Mouse (Mus musculus): Measurements from ENCODE around the gene Grhpr. TPM values are rescaled to one million over a fixed set of nuclear protein-coding genes. Genes with fewer than 3 reads are reported as not detected.

Grhpr gene
- total and polyA plus RNA-seq, 3 experiments = 76.6 to 204 (median 107) TPM

DNA sequence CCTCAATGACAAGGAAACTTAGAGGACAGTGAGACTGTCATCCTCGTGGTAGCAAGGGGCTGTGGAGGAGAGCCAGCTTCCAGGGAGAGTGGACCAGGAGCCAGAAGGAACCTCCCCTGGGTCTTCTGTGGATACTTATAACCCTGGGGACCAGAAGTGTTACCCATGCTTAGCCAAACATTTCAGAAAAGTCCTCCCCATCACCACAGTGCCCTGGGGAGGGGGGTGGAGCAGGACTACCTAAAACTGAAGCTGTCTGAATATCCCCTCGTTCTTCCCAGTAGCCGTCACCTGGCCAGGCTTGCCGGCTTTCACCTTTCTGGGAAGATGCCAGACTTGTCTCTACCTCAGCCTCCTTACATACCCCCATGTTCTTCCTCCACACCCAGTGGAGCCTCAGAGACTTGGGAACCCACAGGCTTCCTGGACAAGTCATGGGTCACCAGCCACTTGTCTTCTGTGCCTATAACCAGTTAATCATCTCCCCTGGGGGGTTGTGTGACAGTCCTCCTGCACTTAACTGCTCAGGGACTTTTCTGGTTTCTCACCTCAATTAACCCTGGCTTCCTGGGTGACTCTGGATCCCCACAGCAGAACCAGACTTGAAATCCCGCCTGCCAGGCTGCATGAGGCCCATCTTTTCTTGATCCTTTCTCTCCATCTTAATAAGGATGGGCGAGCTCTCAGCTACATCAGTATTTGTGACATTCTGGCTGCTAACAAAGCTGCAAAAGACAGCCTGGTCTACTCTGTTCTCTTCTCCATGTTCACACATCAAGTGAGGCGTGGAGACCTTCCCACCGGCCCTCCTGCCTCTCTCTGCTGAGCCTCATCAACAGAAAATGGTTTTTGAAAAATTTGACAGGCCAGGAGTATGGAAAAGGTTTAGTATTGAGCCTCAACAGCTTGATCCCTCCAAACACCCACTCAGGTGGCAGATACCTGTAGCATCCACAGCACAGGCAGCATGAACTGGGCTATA is 42.5 kb upstream of the Grhpr start (continued):
- 0 out of 2 replicates have a peak, but pooled peaks have one; percentile 15 for TF ChIP-seq ELF1 (IDR thresholded peaks at IDR 0.05; ENCODE audit: low read depth, low read length)
- no peak for TF ChIP-seq POLR2A (IDR thresholded peaks at IDR 0.05; ENCODE audit: low read depth, low read length)
- no peak for TF ChIP-seq SMC3 (IDR thresholded peaks at IDR 0.05; ENCODE audit: low read depth, low read length)
- TF ChIP-seq SIN3A (IDR thresholded peaks at IDR 0.05; ENCODE audit: low read length) = no peak; the same call in none of the 2 replicates
- TF ChIP-seq MEF2A (IDR thresholded peaks at IDR 0.05; ENCODE audit: borderline replicate concordance, low read depth, low read length) = 0 out of 2 replicates have a peak, but pooled peaks have one; percentile 14
- TF ChIP-seq KAT2A (IDR thresholded peaks at IDR 0.05; ENCODE audit: insufficient replicate concordance, low read length) = 0 out of 2 replicates have a peak, but pooled peaks have one; percentile 49
- TF ChIP-seq POLR2AphosphoS2 (IDR thresholded peaks at IDR 0.05; ENCODE audit: low read depth, low read length) = no peak
- no peak for TF ChIP-seq USF1 (IDR thresholded peaks at IDR 0.05; ENCODE audit: low read depth, low read length)
- TF ChIP-seq CHD2 (IDR thresholded peaks at IDR 0.05; ENCODE audit: low read length) = peak; percentile 23; the same call in 1 of the 2 replicates
- no peak; the same call in 1 of the 2 replicates for TF ChIP-seq HCFC1 (IDR thresholded peaks at IDR 0.05; ENCODE audit: low read depth, low read length)
- no peak; the same call in 1 of the 2 replicates for TF ChIP-seq RAD21 (IDR thresholded peaks at IDR 0.05; ENCODE audit: low read depth, low read length)
- 0 out of 2 replicates have a peak, but pooled peaks have one; percentile 35 for TF ChIP-seq UBTF (IDR thresholded peaks at IDR 0.05; ENCODE audit: low read depth, low read length)
- no peak for TF ChIP-seq E2F4 (IDR thresholded peaks at IDR 0.05; ENCODE audit: insufficient replicate concordance, low read depth, low read length)
- TF ChIP-seq RCOR1 (conservative IDR thresholded peaks at IDR 0.05; ENCODE audit: low read depth, low read length) = peak; percentile 49; the same call in 1 of the 2 replicates
- TF ChIP-seq USF2 (conservative IDR thresholded peaks at IDR 0.05; ENCODE audit: low read depth, low read length) = no peak

GRCm38 (mm10) chr4:44939576-44940249 is 41.5 kb upstream of the Grhpr start:
- Histone ChIP-seq H3K36me3 (replicated peaks in 1 of 2; ENCODE audit: control insufficient read depth in 1 of 2, insufficient read depth in 1 of 2, low read length in 1 of 2) (peaks cover 0 to 2% of the 10 kb centered on the region in 2 experiments), H3K4me3 (replicated peaks in 1 of 3; ENCODE audit: low read depth in 2 of 3, low read length in 2 of 3, poor library complexity in 1 of 3) (peak overlapping the region in 1 of 3 experiments; percentile 26), H3K79me2 (replicated peaks; ENCODE audit: control insufficient read depth, extremely low read depth, insufficient read depth, poor library complexity, severe bottlenecking) (no peaks in the 10 kb centered on the region), H3K4me1 (ENCODE audit: control insufficient read depth in 1 of 2, insufficient read depth in 2 of 2) (peaks cover 40 to 88% of the 10 kb centered on the region in 2 experiments), H3K27me3 (replicated peaks) (no peaks in the 10 kb centered on the region), H3K27ac (ENCODE audit: insufficient read depth, low read depth) (peak overlapping the region; percentile 44; the same call in 1 of the 2 replicates), H3K4me2 (ENCODE audit: insufficient read depth, low read depth, poor library complexity, severe bottlenecking) (peak overlapping the region; percentile 46), H3K9me3 (replicated peaks; ENCODE audit: low read length) (no peaks in the 10 kb centered on the region), H3K9ac (ENCODE audit: insufficient read depth, low read depth) (no peak overlapping the region)
- in situ Hi-C loops (cut with MboI; ENCODE audit: low pct_ligation_motif_present, low pct_unique_long_range_greater_than_20kb, low sequenced_read_pairs) = loop anchor here (25.0 kb wide), 1 partner anchor 627 kb away; the partner anchor contains the start of gene Melk
- dilution Hi-C loops (cut with MboI; ENCODE audit: extremely low pct_ligation_motif_present, extremely low pct_unique_long_range_greater_than_20kb, low sequenced_read_pairs) = no loop called here
- peak; percentile 58 for DNase-seq (ENCODE audit: extremely low read depth)
- TF ChIP-seq EP300 (IDR thresholded peaks at IDR 0.05; ENCODE audit: low read length) (peak; percentile 78), CHD1 (IDR thresholded peaks at IDR 0.05; ENCODE audit: low read depth, low read length) (no peak), ZC3H11A (IDR thresholded peaks at IDR 0.05; ENCODE audit: low read depth, low read length) (no peak), PAX5 (IDR thresholded peaks at IDR 0.05; ENCODE audit: low read length) (no peak), ZKSCAN1 (IDR thresholded peaks at IDR 0.05; ENCODE audit: borderline replicate concordance, low read depth, low read length) (no peak), MYC (IDR thresholded peaks at IDR 0.05; ENCODE audit: low read depth, low read length) (peak; percentile 57; the same call in 1 of the 2 replicates), MAZ (IDR thresholded peaks at IDR 0.05; ENCODE audit: low read depth, low read length) (no peak), HCFC1 (IDR thresholded peaks at IDR 0.05; ENCODE audit: low read depth, low read length) (no peak), USF1 (IDR thresholded peaks at IDR 0.05; ENCODE audit: low read depth, low read length) (no peak), RAD21 (IDR thresholded peaks at IDR 0.05; ENCODE audit: low read depth, low read length) (no peak; the same call in 1 of the 2 replicates), JUN (IDR thresholded peaks at IDR 0.05; ENCODE audit: insufficient read depth, low read depth, low read length) (no peak), NELFE (IDR thresholded peaks at IDR 0.05; ENCODE audit: low read depth, low read length) (no peak), ELF1 (IDR thresholded peaks at IDR 0.05; ENCODE audit: low read depth, low read length) (no peak), USF2 (conservative IDR thresholded peaks at IDR 0.05; ENCODE audit: low read depth, low read length) (no peak), GABPA (IDR thresholded peaks at IDR 0.05; ENCODE audit: insufficient replicate concordance, low read depth, low read length) (no peak), JUND (conservative IDR thresholded peaks at IDR 0.05; ENCODE audit: low read depth, low read length) (no peak), IRF4 (IDR thresholded peaks at IDR 0.05; ENCODE audit: low read depth, low read length) (peak; percentile 68), POLR2AphosphoS2 (IDR thresholded peaks at IDR 0.05; ENCODE audit: low read depth, low read length) (no peak), ZMIZ1 (IDR thresholded peaks at IDR 0.05; ENCODE audit: low read depth, low read length) (no peak), NRF1 (IDR thresholded peaks at IDR 0.05; ENCODE audit: low read depth, low read length) (no peak), CTCF (conservative IDR thresholded peaks at IDR 0.05 in 1 of 2, IDR thresholded peaks at IDR 0.05 in 1 of 2; ENCODE audit: low read depth in 2 of 2, low read length in 2 of 2) (no peak), MXI1 (IDR thresholded peaks at IDR 0.05; ENCODE audit: low read depth, low read length) (no peak; the same call in 1 of the 2 replicates), ZNF384 (IDR thresholded peaks at IDR 0.05; ENCODE audit: low read depth, low read length) (no peak)
